Mouse (Mus musculus): ENCODE measurements around the gene Cox19. TPM values are rescaled to one million over a fixed set of nuclear protein-coding genes. Genes with fewer than 3 reads are reported as not detected.
"Not testable (repeated sequence)": the region's sequence is repeated elsewhere in the genome, so short reads cannot be mapped to it uniquely, and the experiment has no call there.

The Cox19 gene
- total RNA-seq (2021) = 100 to 1,000 TPM in 1 of 2 experiments, 10 to 100 TPM in 1; 75.7 to 130 TPM
- long read RNA-seq, experiment 1, transcript Cox19-201 (3 exons, 2,461 nt) = major isoform, 25 of 26 reads
- long read RNA-seq, experiment 1, partial matches to known transcripts = 0 of 26 reads
- long read RNA-seq, experiment 1, other reads (novel, unspliced or antisense) = 1 of 26 reads
- long read RNA-seq, experiment 2, transcript Cox19-201 (3 exons, 2,461 nt) = major isoform, 72 of 83 reads
- long read RNA-seq, experiment 2, partial matches to known transcripts = 6 of 83 reads
- long read RNA-seq, experiment 2, other reads (novel, unspliced or antisense) = 5 of 83 reads

GRCm38 (mm10) chr5:139351134-139351533, at the start of gene Cox19:
TSS of gene Cox19 (minus strand) at chr5:139351418.
- DNase-seq (ENCODE audit: low spot score in 2 of 2) = no peak

GRCm38 (mm10) chr5:139399991-139400390, 48.8 kb upstream of the Cox19 start:
- no peak for DNase-seq (ENCODE audit: low spot score in 2 of 2)

GRCm38 (mm10) chr5:139398786-139399185, 47.6 kb upstream of the Cox19 start:
- no peak for DNase-seq (ENCODE audit: low spot score in 2 of 2)

GRCm38 (mm10) chr5:139397959-139398753, 46.9 kb upstream of the Cox19 start:
- peak; percentile 88 to 92 for DNase-seq (ENCODE audit: low spot score in 2 of 2)

GRCm38 (mm10) chr5:139397359-139397916, 46.2 kb upstream of the Cox19 start:
- DNase-seq (ENCODE audit: low spot score in 2 of 2) = no peak

GRCm38 (mm10) chr5:139395528-139395927, 44.3 kb upstream of the Cox19 start:
- no peak for DNase-seq (ENCODE audit: low spot score in 2 of 2)

- DNase-seq (ENCODE audit: low spot score in 2 of 2) = no peak
Observed at GRCm38 (mm10) chr5:139394399-139394798, 43.2 kb upstream of the Cox19 start.

- DNase-seq (ENCODE audit: low spot score in 2 of 2) = no peak
Observed at GRCm38 (mm10) chr5:139393197-139393588, 42.0 kb upstream of the Cox19 start.

- no peak for DNase-seq (ENCODE audit: low spot score in 2 of 2)
Observed at GRCm38 (mm10) chr5:139392219-139393196, 41.3 kb upstream of the Cox19 start.

GRCm38 (mm10) chr5:139391309-139391990, 40.2 kb upstream of the Cox19 start:
- no peak for DNase-seq (ENCODE audit: low spot score in 2 of 2)

GRCm38 (mm10) chr5:139390324-139391119, 39.3 kb upstream of the Cox19 start:
- not testable (repeated sequence) for DNase-seq (ENCODE audit: low spot score in 2 of 2)

- DNase-seq (ENCODE audit: low spot score in 2 of 2) = peak in 1 of 2 experiments; percentile 50
Observed at GRCm38 (mm10) chr5:139389676-139390061, 38.5 kb upstream of the Cox19 start.

- no peak for DNase-seq (ENCODE audit: low spot score in 2 of 2)
Observed at GRCm38 (mm10) chr5:139388694-139389675, 37.8 kb upstream of the Cox19 start.

GRCm38 (mm10) chr5:139388195-139388570, 37.0 kb upstream of the Cox19 start:
- DNase-seq (ENCODE audit: low spot score in 2 of 2) = no peak

GRCm38 (mm10) chr5:139387329-139388194, 36.3 kb upstream of the Cox19 start:
- no peak for DNase-seq (ENCODE audit: low spot score in 2 of 2)

GRCm38 (mm10) chr5:139386047-139386446, 34.8 kb upstream of the Cox19 start:
- DNase-seq (ENCODE audit: low spot score in 2 of 2) = no peak

- DNase-seq (ENCODE audit: low spot score in 2 of 2) = peak in 1 of 2 experiments; percentile 47
Observed at GRCm38 (mm10) chr5:139384531-139384930, 33.3 kb upstream of the Cox19 start.

Data from adrenal gland, adult 18-20 months (tissue).